Mouse (Mus musculus): ENCODE data around the gene Depdc1b.

DNA sequence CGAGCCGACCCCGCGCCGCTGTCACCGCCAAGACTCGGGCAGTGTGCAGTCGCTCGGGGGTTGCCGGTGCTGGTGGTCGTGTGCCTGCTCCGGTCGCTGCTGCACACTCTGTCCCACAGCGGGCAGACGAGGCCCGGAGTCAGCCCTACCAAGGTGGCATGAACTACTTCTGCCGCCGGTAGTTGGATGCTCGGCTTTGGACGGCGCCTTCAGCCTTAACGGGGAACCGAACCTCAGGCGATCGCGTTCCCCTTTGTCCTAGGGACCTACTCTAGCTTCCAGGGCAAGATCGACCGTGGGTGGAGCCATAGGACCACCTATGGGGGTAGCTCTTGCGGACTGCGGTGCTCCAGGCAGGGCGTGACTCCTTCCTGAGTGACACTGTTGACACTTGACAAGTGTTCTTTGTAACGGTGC is 363 bp downstream of the Depdc1b start:
- TF ChIP-seq MAFK (IDR thresholded peaks at IDR 0.05; ENCODE audit: insufficient read depth, low read depth, low read length) (no peak), HCFC1 (IDR thresholded peaks at IDR 0.05; ENCODE audit: borderline replicate concordance, insufficient read depth, low read length) (no peak), ZC3H11A (IDR thresholded peaks at IDR 0.05; ENCODE audit: borderline replicate concordance, low read depth, low read length) (no peak), CHD2 (IDR thresholded peaks at IDR 0.05; ENCODE audit: low read depth, low read length) (no peak), ZNF384 (IDR thresholded peaks at IDR 0.05; ENCODE audit: low read depth, low read length) (no peak)

Measured in ES-E14 (cell line).